Mouse (Mus musculus): ENCODE data around the gene A830031A19Rik.

GRCm38 (mm10) chr11:24049226-24050031 lies 25.4 kb downstream of the A830031A19Rik start:
- TF ChIP-seq POLR2A (IDR thresholded peaks at IDR 0.05; ENCODE audit: control insufficient read depth in 1 of 2, insufficient read depth in 1 of 2, low read depth in 1 of 2, low read length in 2 of 2, poor library complexity in 1 of 2) (no peak), EP300 (IDR thresholded peaks at IDR 0.05; ENCODE audit: low read depth in 1 of 2, low read length in 2 of 2) (no peak)

Measured in MEL (cell line).